Mouse (Mus musculus): ENCODE measurements around the gene Ripor3.

DNA sequence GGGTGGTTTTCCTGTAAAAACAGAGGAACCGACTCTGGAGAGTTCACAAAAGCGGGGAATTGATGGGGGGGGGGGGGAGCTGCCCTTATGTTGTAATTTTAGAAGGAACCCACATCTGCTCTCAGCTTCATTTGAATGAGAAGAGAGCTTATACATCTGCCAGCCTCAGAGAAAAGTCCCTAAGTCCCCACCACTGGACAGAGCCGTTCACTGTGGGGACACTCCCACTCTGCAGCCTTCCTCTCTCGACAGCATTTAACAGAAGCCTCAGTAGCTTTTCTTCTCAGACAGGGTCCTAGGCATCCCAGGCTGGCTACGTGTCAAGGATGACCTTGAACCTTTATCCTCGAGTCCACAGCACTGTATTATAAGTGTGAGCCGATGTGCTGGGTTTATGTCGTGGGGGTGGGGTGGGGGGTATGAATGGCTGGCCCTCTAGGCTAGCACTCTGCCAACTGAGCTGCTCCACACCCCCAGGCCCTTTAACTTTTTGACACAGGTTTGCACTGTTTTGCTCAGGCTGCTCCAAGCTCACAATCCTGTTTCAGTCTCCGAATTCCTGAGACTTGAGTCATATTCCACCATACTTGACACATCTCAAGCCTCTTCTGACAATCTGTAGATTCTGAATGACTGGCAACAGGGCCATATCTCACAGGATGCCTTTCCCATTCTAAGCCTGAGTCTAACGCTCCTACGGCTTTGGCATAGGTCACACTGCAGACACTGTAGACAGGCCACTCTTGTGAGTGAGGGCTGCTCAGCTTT, 70.6 kb downstream of the Ripor3 start:
- no peak for TF ChIP-seq POLR2A (IDR thresholded peaks at IDR 0.05; ENCODE audit: low read depth, low read length)
- TF ChIP-seq CTCF (IDR thresholded peaks at IDR 0.05; ENCODE audit: extremely low read depth, insufficient read length, insufficient replicate concordance, low read depth, low read length) = no peak
